Mouse (Mus musculus): ENCODE data around the gene Arpc3.

Gene Arpc3

DNA sequence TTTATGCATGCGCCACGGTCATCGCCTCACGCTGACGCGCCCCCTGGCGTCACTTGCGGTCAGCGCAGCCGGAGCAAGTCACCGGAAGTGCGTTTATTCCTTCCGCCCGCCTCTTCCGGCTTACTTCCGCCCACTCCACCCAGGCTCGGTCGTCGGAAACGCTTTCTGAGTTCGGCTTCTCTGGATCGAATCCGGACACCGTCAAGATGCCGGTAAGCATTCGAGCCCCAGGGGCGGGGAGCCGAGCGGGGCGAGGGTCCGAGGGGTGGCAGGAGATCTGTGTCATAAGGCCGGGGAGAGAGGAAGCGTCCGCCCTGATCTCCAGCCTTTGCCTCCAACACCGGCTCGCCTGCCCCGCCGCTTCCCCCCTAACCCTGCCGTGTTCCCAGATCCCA, at the start of gene Arpc3:
TSS of gene Arpc3 (plus strand) at position 93 of the 395 bp plus-strand sequence.
- DNase-seq, result peak; percentile 93

GRCm38 (mm10) chr5:122342874-122343273, 48.8 kb upstream of the Arpc3 start:
- DNase-seq, result no peak

DNA sequence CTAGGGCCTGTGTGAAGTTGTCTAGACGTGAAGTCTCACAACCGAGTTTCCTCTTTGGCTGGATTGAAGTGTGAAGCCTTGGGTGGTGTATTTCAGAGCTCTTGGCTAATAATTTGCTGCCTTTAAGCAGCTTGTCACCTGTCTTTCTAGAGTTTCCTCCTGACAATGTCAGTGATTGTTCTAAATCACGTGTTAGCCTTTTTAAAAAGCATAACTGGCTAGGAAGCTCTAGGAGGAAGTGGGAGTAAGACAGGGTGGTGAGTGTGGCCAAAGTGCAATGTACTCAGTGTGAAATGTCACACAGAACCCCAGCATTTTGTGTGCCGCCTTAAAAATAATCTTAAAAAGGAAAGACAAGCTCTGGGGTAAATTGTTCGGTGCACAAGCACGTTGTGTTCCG, 47.9 kb upstream of the Arpc3 start:
- DNase-seq, result peak; percentile 32

DNA sequence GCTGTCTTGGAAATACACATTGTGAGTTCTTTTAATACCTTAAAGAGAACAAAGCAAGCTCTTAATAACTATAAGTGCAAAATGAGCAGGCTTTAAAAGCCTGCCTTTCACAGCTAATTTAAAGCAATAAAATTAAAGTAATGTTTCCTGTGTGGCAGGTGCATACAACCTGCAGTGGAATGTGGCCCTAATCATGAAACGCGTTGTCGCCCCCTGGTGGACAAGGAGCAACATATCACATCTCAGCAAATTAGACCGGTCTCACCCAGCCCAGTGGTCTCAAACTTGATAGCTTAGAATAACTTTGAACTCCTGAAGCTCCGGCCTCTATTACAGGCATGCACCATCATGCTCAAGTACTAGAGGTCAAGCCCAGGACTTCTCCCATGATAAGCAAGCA, 47.4 kb upstream of the Arpc3 start:
- DNase-seq, result peak; percentile 85

DNA sequence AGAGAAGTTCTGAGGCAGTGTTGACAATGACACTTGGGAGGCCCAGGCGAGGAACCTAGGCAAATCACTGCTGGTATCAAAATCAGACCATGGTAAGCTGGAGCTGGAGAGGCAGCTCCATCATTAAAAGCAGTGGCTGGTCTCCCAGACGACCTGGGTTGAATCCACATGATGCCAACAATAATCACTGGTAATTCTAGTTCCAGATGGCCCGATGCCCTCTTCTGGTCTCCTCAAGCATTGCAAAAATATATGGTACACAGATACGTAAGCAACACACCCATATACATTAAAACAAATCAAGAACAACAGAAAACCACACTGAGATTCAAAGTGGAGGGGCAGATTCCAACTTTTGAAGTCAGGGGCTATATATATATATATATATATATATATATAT, 45.9 kb upstream of the Arpc3 start:
- peak; percentile 15 for DNase-seq

GRCm38 (mm10) chr5:122353807-122354491, 37.7 kb upstream of the Arpc3 start, which contains the start of the genes Rad9b and Vps29:
Gene Rad9b, minus strand, starts transcription at chr5:122354233.
Gene Vps29, plus strand, starts transcription at chr5:122354369.
- DNase-seq, result peak; percentile 99

- no peak for DNase-seq
Observed at GRCm38 (mm10) chr5:122354492-122355067, 37.1 kb upstream of the Arpc3 start.

DNA sequence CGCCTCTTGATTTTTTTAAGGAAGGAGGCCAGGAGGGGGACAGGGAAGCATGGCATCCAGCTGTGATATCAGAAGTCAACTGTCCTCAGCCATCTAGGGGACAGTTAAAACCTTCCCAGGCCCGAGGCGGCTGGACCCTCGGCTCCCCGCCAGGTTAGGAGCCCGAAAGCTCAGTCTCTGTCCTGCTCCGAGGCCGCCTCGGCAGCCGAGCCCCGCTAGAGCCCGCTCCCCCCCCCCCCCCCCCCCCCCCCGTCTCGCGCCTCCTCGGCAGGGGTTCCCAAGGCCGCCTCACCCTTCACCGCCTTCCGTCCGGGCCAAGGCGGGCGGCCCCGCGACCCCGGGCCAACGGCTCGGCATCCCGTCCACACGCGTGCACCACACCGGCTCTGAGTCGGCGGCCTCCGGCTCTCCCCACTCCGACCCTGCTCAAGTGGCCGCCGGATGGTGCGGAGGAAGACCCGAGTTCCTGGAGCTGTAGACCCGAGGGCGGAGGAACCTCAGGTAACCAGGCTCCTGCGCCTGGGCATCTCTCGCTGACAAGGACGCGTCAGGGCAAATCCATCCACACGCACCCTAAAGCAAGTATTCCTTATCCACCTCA, 20.0 kb upstream of the Arpc3 start, which contains the start of gene Gpn3:
TSS of gene Gpn3 (plus strand) at position 286 of the 601 bp plus-strand sequence.
- DNase-seq, result no peak

DNA sequence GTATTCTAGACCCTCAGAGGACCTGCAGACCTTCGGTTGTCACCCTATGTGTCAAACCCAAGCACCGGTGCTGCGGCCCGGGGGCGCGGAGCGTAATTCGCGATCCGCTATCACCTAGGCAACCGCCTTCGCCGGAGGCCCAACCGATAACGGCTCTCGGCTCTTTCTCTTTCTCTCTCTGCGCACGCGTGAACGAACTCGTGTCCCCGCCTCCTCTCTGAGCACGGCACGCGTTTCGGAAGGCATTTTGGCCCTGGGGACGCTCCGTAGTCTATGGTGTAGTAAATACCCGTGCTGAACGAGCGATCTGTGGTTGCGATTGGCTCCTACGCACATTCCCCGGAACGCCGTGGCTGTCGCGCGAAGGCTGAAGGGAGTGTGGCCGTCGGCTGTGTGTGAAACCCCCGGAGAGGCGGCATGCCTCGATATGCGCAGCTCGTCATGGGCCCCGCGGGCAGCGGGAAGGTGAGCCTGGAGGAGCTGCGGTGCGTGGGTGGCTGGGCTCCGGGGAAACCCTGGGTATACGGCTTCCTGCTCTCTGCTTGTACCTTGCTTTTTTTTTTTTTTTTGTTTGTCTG, 19.4 kb upstream of the Arpc3 start, which contains the start of gene Fam216a:
TSS of gene Fam216a (minus strand) at position 173 of the 578 bp plus-strand sequence.
- DNase-seq, result peak; percentile 99

DNA sequence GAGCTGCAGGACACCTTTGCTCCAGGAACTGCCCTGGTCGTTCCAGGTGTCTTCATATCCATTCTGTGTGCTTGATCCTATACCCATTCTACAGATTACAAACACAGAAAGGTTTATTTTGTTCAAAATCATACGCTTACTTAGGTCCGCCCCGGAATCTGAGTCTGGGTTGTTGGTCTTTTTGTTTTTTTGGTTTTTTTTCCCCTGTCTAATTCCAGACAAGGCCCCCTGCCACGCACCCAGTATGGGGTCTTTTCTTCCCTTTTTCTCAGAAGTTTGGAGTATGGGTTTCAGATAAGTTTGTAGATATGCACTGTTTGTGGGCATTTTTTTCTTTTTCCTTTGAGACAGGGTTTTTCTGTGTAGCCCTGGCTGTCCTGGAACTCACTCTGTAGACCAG, 18.8 kb upstream of the Arpc3 start:
- no peak for DNase-seq

DNA sequence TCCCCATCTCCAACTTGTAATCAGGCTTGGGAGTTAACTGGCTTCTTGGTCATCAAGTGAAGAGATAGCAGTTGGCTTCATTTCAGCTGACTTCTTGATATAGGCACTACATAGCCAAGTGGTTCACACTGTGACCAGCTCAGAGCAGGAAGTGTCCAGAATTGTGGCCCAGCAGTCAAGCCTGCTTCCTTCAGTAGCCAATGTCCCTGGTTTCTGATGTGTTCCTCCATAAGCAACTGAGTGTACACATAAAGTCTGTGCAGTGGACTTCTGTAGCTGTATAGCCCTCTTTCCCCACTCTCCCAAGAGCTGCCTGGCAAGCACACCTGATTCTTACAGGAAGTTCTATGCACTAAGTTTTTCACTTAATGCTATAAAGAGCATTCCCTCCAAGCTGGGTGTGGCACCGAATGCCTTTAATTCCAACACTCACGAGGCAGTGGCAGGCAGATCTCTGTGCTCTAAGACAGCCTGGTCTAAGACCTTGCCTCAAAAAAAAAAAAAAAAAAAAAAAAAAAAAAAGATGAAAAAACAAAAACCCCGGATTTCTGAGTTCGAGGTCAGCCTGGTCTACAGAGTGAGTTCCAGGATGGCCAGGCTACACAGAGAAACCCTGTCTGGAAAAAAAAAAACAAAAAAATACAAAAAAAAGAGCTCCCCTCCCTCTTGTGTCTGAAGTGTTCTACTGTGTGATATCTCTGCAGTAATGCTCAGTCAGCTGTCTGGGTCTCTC, 14.4 kb upstream of the Arpc3 start:
- DNase-seq, result no peak

GRCm38 (mm10) chr5:122378171-122378570, 13.5 kb upstream of the Arpc3 start:
- DNase-seq, result no peak

GRCm38 (mm10) chr5:122379374-122380155, 12.1 kb upstream of the Arpc3 start:
- peak; percentile 86 for DNase-seq

DNA sequence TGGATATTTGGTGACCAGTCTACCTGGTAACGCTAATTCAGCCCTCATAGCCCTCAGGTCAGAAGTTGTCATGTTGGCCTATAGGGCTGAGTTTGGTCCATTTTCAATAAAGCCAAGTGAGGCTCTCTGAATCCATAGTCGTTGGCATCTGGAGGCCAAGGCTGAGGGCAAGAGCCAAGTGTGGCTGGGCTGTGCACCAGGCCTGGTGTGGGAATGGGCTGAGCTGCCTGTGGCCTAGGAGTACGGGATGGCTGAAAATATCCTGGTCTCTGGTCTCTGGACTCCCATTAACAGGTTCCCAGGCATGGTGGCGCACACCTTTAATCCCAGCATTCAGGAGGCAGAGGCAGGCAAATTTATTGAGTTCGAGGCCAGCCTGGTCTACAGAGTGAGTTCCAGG, 1.7 kb upstream of the Arpc3 start:
- DNase-seq, result no peak

DNA sequence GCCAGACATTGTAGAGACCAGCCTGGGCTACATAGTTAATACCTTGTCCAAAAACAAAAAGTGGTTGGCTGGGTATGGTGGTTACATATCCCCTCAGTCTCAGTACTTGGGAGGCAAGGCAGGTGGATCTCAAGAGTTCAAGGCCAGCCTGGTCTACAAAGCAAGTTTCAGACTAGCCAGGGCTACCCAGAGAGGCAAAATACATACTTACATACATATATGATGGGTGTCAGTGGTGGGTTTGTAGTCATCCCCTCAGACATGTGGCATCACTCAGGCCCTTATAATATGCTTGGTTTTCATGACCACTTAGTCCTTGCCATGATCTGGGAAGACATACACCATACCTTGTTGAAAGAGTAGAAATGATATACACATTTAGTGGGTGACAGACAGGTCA, 1.0 kb upstream of the Arpc3 start:
- no peak for DNase-seq

DNA sequence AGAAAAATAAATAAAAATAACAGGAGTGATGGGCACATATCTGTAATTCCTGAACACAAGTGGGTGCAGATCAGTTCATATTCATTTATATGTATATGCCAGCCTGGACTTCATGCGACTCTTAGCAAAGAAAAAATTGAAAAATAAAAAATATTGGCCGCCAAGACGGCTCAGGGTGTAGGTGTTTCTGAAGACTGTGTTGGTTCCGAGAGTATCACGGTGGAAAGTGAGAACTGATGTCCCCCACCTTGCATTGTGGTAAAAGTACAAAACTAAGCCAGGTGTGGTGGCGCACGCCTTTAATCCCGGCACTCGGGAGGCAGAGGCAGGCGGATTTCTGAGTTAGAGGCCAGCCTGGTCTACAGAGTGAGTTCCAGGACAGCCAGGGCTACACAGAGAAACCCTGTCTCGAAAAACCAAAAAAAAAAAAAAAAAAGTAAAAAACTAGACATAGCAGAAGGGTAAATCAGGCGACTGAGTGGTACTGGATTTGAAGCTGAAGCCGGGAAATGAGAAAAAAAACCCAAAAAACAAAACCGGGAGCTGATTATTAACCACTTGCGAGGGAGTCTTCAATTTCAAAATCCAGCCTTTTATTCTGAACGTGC, 396 bp upstream of the Arpc3 start:
- DNase-seq, result no peak

DNA sequence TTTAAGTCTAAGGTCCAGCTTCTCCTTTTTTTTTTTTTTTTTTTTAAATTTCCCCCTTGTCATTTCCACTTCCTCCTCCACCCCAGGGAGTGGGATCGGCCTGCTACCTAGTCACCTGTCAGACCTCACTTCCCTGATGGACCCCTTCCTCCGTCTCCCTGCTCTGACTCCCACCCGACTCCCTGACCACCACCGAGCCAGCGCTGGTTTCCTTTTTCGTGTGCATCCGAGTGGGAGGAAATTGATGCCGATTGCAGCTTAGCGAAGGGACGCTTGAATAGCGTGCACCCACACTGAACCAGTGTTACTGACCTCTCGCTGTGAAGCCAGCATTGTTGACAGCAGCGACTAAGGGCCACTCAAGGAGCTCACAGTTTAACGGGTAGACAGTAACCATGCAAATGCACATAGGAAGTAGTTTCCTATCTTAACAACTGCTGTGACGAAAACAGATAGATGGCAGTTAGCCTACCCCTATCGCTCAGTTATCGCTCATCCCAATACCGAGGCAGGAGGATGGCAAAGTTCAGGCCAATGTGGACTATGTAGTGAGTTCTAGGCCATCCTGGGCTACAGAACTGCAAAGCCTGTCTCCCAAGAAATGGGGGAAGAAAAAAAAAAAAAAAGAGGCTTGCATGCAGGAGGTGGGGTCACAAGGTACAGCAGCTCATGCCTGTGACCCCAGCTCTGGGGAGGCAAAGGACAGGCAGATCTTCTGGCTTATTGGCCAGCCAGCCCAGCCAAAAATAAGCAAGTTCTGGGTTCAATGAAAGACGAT, 738 bp downstream of the Arpc3 start:
- DNase-seq, result no peak

DNA sequence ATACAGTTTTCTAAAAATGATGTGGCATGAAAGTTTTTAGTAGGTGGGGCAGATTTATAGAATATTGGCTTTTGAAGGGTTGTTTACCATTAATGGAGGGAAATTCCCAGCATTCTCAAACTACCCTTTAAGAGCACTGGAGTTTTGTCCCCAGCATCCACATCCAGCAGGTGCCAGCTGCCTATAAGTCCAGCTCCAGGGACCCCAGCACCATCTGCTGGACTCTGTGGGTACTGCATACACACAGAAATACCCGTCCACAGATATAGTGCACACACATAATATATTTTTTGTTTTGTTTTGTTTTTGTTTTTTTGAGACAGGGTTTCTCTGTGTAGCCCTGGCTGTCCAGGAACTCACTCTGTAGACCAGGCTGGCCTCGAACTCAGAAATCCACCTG, 2.2 kb downstream of the Arpc3 start:
- DNase-seq, result peak; percentile 90

DNA sequence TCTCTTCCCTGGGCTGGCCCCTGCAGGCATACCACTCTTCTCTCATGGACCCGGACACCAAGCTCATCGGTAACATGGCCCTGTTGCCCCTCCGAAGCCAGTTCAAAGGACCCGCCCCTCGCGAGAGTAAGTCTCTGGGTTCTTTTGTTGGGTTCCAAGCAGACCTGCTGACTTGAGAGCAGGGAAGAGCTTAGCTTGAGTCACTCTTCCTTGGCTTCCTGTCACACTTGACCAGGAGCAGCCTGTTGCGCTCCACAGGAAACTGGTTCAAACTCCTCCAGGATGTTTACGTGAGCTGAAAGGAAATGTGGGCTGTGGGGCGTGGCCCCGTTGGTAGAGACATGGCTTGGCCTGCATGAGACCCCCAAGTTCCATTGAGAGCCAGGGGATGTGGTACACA, 5.1 kb downstream of the Arpc3 start:
- peak; percentile 88 for DNase-seq

DNA sequence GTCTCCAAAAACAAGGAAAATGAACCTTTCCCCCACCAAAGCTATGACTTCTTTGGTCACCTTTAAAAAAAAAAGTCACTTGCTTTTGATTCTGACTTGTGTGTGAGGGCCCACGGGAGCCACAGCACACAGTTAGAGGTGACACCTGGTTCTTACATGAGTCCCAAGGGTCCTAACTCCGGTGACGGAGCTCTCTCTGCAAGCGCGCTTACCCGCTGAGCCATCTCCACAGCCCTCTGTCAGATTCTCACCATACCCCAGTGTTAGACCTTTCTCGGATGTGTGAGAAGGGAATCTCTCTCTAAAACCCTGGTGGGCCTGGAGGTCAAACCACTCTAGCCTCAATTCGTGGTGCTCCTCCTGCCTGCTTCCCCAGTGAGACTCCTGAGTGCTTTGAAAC, 5.8 kb downstream of the Arpc3 start:
- DNase-seq, result no peak

DNA sequence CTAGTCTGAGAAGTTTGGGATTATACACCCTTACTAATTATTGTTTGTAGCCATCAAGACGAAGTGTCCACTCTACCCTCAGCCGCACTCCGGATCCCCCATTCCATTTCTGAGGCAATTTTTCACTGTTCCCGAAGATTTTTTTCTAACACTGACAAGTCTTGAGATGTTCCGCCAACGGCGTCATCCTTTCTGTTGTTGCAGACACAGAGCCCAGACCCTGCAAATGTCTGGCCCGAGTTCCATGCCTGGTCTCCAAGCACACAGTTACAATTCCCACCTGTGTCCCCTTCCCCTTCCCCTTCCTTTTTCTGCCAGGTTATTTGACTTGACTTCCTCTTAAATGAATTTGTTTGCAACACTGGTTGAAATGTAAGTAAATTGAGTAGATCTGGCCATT, 8.2 kb downstream of the Arpc3 start:
- no peak for DNase-seq
